Comparison of ENCODE assay signal across 15 mouse cellular contexts in the genomic region with DNA sequence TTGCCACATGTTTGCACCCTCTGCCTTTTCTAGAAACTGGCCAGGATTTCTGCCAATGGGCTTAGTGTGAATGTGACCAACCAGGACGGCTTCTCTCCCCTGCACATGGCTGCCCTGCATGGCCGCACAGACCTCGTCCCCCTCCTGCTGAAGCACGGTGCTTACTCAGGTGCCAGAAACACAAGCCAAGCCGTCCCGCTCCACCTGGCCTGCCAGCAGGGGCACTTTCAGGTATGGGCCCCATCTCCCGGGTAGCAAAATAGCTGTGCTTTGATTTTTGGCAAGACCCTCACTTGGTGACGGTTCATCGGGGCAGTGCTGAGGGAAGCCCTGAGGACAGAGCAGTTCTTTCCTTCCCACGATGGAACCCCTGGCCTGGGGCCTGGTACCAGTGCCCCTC. TPM values are rescaled to one million over a fixed set of nuclear protein-coding genes. Genes with fewer than 3 reads are reported as not detected.
"Had no signal": no experiment of that assay in that cellular context is flagged by ENCODE, and none has a peak within 500 bp of the region (broad histone marks: within the 10 kb centered on the region; RNA-seq: fewer than 3 reads in every experiment).

No protein-coding gene starts in this region.

- H3K27me3 ChIP-seq: limb, embryonic 12.5 days; liver, embryonic 13.5 days; neural tube, embryonic 12.5 days had no signal

- H3K27ac ChIP-seq: layer of hippocampus, adult 2 months; limb, embryonic 12.5 days; liver, embryonic 13.5 days; neural tube, embryonic 12.5 days had no signal

- H3K9me3 ChIP-seq: liver, embryonic 13.5 days; neural tube, embryonic 12.5 days had no signal

- H3K4me2 ChIP-seq: limb, embryonic 12.5 days; liver, embryonic 13.5 days; neural tube, embryonic 12.5 days had no signal

- DNase-seq: kidney, postnatal 36 days; liver; liver, embryonic 13.5 days; liver, postnatal 0 days; lung, postnatal 36 days; midbrain, embryonic 14.5 days; retina, postnatal 1 day; right cerebral cortex, postnatal 4 days; spleen, adult 18-20 months; thymus, postnatal 4 days had no signal

- H3K4me1 ChIP-seq: limb, embryonic 12.5 days; liver, embryonic 13.5 days; neural tube, embryonic 12.5 days had no signal

- H3K4me3 ChIP-seq: layer of hippocampus, adult 2 months; limb, embryonic 12.5 days; liver, embryonic 13.5 days; neural tube, embryonic 12.5 days had no signal

- H3K9ac ChIP-seq: limb, embryonic 12.5 days; liver, embryonic 13.5 days; liver, postnatal 0 days; neural tube, embryonic 12.5 days had no signal

- ATAC-seq: liver, postnatal 0 days had no signal

RNA-seq across cellular contexts. Expression of a gene that starts 42.0 kb away (rescaled TPM):
- total RNA-seq: monocyte, adult 5-6 weeks; neutrophil, adult 5-6 weeks had no signal
- polyA plus RNA-seq: liver, postnatal 0 days had no signal
